Mouse (Mus musculus) regulatory T cell (primary cell): ENCODE data around the gene Fancc.

Source experiments
- in situ Hi-C: fragments of 300-600 bp; cut with MboI, MseI; formaldehyde crosslinking; loops from one replicate; pipeline ENCODE4 v1.15.1; 2025; ENCODE audit warnings: high pct_unique_total_duplicates

The Fancc gene

GRCm38 (mm10) chr13:63423060-63423459 is 74.0 kb downstream of the Fancc start:
- in situ Hi-C loops: no loop called here

- in situ Hi-C loops: no loop called here
Observed at GRCm38 (mm10) chr13:63421225-63421624, 75.9 kb downstream of the Fancc start.

GRCm38 (mm10) chr13:63418148-63418547 is 78.9 kb downstream of the Fancc start:
- in situ Hi-C loops: no loop called here

GRCm38 (mm10) chr13:63416824-63417223 is 80.3 kb downstream of the Fancc start:
- in situ Hi-C loops: no loop called here

- in situ Hi-C loops: no loop called here
Observed at GRCm38 (mm10) chr13:63412662-63413061, 84.4 kb downstream of the Fancc start.

- in situ Hi-C loops: no loop called here
Observed at GRCm38 (mm10) chr13:63411310-63412022, 85.6 kb downstream of the Fancc start.

GRCm38 (mm10) chr13:63410578-63411298 is 86.3 kb downstream of the Fancc start:
- in situ Hi-C loops: no loop called here

GRCm38 (mm10) chr13:63405151-63405550 is 91.9 kb downstream of the Fancc start:
- in situ Hi-C loops: no loop called here

GRCm38 (mm10) chr13:63404657-63405056 is 92.4 kb downstream of the Fancc start:
- in situ Hi-C loops: no loop called here

GRCm38 (mm10) chr13:63402823-63403222 is 94.3 kb downstream of the Fancc start:
- in situ Hi-C loops: no loop called here

GRCm38 (mm10) chr13:63400069-63400468 is 97.0 kb downstream of the Fancc start:
- in situ Hi-C loops: no loop called here

- in situ Hi-C loops: no loop called here
Observed at GRCm38 (mm10) chr13:63397420-63397819, 99.7 kb downstream of the Fancc start.

GRCm38 (mm10) chr13:63394304-63395063 is 102.6 kb downstream of the Fancc start:
- in situ Hi-C loops: no loop called here

GRCm38 (mm10) chr13:63385234-63385633 is 111.8 kb downstream of the Fancc start:
- in situ Hi-C loops: no loop called here

- in situ Hi-C loops: no loop called here
Observed at GRCm38 (mm10) chr13:63384775-63385174, 112.3 kb downstream of the Fancc start.

- in situ Hi-C loops: no loop called here
Observed at GRCm38 (mm10) chr13:63382206-63382605, 114.9 kb downstream of the Fancc start.

- in situ Hi-C loops: no loop called here
Observed at GRCm38 (mm10) chr13:63373460-63374166, 123.5 kb downstream of the Fancc start.

- in situ Hi-C loops: no loop called here
Observed at GRCm38 (mm10) chr13:63361755-63362154, 135.3 kb downstream of the Fancc start.

GRCm38 (mm10) chr13:63360111-63360885 is 136.8 kb downstream of the Fancc start:
- in situ Hi-C loops: no loop called here

- in situ Hi-C loops: no loop called here
Observed at GRCm38 (mm10) chr13:63359393-63359792, 137.7 kb downstream of the Fancc start.

- in situ Hi-C loops: no loop called here
Observed at GRCm38 (mm10) chr13:63356558-63356957, 140.5 kb downstream of the Fancc start.
